Mouse (Mus musculus) heart, postnatal 0 days (tissue): Measurements from ENCODE around the gene Stat6.

Source experiments
- CTCF ChIP-seq: IDR thresholded peaks from 2 replicates; pipeline ENCODE4 v1.5.1; 2016; ENCODE audit warnings: antibody characterized with exemption, control low read depth, low read depth
- EP300 ChIP-seq: IDR thresholded peaks from 2 replicates; pipeline ENCODE4 v1.6.1; 2016; ENCODE audit warnings: antibody characterized with exemption, low read depth

- TF ChIP-seq CTCF (no peak), EP300 (no peak)
Observed at GRCm38 (mm10) chr10:127661915-127662663, 19.3 kb downstream of the Stat6 start.
